Mouse (Mus musculus): ENCODE data around the gene Gpr107. TPM values are rescaled to one million over a fixed set of nuclear protein-coding genes. Genes with fewer than 3 reads are reported as not detected.

Gpr107 gene
- total and polyA plus RNA-seq, 2 experiments = 8.3 to 10.0 TPM

DNA sequence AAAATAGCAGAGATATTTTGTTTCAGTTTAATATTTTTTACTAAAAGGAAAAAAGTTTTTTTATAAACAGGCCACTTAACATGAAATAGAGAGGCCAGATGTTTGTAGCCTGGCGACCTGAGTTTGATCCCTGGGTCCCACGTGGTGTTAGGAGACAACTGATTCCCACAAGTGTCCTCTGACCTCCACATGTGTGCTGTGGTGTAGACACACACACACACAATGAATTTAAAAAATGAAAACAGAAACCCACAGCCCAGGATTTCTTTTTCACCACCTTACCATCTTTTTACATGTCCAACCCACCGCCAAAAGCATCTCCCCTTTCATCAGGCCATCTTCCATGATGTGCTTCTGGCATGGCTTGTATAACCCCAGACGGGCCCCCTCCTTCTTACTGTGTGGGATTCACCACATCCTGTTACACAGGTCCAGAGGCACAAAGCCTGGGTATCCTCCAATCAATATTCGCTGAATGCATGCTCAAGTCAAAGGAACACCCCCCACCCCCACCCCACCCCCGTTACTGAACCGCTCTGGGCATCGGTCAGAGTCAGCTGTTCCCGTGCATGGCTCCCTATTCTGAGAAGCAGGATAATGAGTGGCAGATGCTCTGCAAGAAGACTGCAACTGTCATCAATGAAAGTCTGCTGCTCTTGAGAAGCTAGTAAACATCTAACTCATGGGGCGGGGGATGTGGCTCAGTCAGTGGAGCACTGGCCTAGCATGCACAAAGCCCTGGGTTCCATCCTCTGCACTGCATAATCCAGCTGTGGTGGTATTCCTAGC is 36.0 kb upstream of the Gpr107 start:
- Histone ChIP-seq H3K36me3 (ENCODE audit: control insufficient read depth, insufficient read depth, low read length) (no peaks in the 10 kb centered on the region), H3K27ac (replicated peaks; ENCODE audit: insufficient read depth, low read depth, low read length) (no peak overlapping the region), H3K9ac (ENCODE audit: low read depth, low read length) (no peak overlapping the region), H3K4me3 (ENCODE audit: insufficient read depth, low read depth, low read length) (no peak overlapping the region), H3K79me2 (ENCODE audit: control insufficient read depth, insufficient read depth, low read length) (peaks cover 29% of the 10 kb centered on the region; the same call in 1 of the 2 replicates), H3K27me3 (ENCODE audit: control insufficient read depth, insufficient read depth, low read length) (no peaks in the 10 kb centered on the region), H3K4me1 (ENCODE audit: control insufficient read depth, insufficient read depth, low read length) (no peaks in the 10 kb centered on the region; the same call in 1 of the 2 replicates)
- TF ChIP-seq CTCF (IDR thresholded peaks at IDR 0.05; ENCODE audit: low read depth, low read length) (no peak), POLR2A (IDR thresholded peaks at IDR 0.05; ENCODE audit: extremely low read depth, insufficient read depth, low read length) (no peak)
- WGBS = 77% methylated on average over 10 of the region's 10 CpGs
- DNase-seq (ENCODE audit: extremely low read depth, low read depth, low spot score) = no peak

DNA sequence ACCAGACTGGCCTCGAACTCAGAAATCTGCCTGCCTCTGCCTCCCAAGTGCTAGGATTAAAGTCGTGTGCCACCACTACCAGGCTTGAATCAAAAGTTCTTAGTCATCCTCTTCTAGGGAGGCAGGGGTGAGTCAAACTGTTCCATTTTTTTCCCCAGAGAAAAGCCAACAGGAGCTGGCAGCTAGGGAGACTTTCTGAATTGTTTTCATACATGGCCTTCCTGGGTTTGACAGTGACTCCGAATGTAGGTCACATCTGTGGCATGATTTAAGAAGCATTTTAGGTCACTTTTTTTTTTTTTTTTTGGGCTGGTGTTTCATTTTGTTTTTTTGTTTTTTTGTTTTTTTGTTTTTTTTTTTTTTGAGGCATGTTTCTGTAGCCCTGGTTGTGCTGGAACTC is 33.9 kb upstream of the Gpr107 start:
- Histone ChIP-seq H3K36me3 (ENCODE audit: control insufficient read depth, insufficient read depth, low read length) (no peaks in the 10 kb centered on the region), H3K27ac (replicated peaks; ENCODE audit: insufficient read depth, low read depth, low read length) (no peak overlapping the region), H3K9ac (ENCODE audit: low read depth, low read length) (no peak overlapping the region), H3K27me3 (ENCODE audit: control insufficient read depth, insufficient read depth, low read length) (no peaks in the 10 kb centered on the region), H3K79me2 (ENCODE audit: control insufficient read depth, insufficient read depth, low read length) (peaks cover 25% of the 10 kb centered on the region; the same call in 1 of the 2 replicates), H3K4me1 (ENCODE audit: control insufficient read depth, insufficient read depth, low read length) (peaks cover 8% of the 10 kb centered on the region), H3K4me3 (ENCODE audit: insufficient read depth, low read depth, low read length) (no peak overlapping the region)
- TF ChIP-seq POLR2A (IDR thresholded peaks at IDR 0.05; ENCODE audit: extremely low read depth, insufficient read depth, low read length) = no peak
- TF ChIP-seq CTCF (IDR thresholded peaks at IDR 0.05; ENCODE audit: low read depth, low read length) = no peak
- DNase-seq (ENCODE audit: extremely low read depth, low read depth, low spot score) = no peak
- 83% methylated on average over 3 of the region's 3 CpGs for WGBS

DNA sequence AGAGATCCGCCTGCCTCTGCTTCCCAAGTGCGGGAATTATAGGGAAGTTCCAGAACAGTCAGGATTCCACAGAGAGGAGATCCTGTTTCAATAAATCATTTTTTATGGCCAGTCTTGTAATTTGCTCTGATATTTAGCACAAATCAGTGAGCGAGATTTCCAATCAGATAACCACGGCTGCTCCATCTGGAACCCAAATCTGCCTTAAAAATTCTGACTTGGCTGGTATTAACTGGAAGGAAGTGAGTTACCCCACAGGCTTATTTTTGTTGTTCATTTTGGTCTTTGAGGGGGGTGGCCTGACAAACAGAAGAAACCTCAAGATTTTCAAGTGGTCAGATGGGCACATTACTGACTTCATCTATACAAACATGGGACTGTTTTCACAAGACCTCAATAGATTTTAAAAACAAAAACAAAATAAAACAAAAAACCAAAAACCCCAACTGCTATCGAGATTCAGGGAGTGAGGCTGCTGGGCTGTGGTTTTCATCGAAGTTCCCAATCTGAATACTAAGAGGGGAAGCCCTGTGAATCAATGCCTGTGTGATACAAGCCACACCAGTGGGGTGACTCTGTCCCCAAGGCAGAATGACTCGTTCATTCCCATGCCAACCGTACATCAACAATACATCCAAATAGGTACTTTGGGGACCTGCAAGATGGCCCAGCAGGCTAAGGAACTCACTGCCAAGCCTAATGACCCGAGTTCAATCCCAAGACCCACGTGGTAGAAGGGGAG is 33.3 kb upstream of the Gpr107 start:
- TF ChIP-seq CTCF (IDR thresholded peaks at IDR 0.05; ENCODE audit: low read depth, low read length) = no peak
- TF ChIP-seq POLR2A (IDR thresholded peaks at IDR 0.05; ENCODE audit: extremely low read depth, insufficient read depth, low read length) = no peak
- WGBS = 93% methylated on average over 10 of the region's 10 CpGs
- Histone ChIP-seq H3K27me3 (ENCODE audit: control insufficient read depth, insufficient read depth, low read length) (no peaks in the 10 kb centered on the region), H3K36me3 (ENCODE audit: control insufficient read depth, insufficient read depth, low read length) (no peaks in the 10 kb centered on the region), H3K4me3 (ENCODE audit: insufficient read depth, low read depth, low read length) (no peak overlapping the region), H3K4me1 (ENCODE audit: control insufficient read depth, insufficient read depth, low read length) (peaks cover 9% of the 10 kb centered on the region), H3K27ac (replicated peaks; ENCODE audit: insufficient read depth, low read depth, low read length) (no peak overlapping the region), H3K9ac (ENCODE audit: low read depth, low read length) (no peak overlapping the region), H3K79me2 (ENCODE audit: control insufficient read depth, insufficient read depth, low read length) (peaks cover 25% of the 10 kb centered on the region; the same call in 1 of the 2 replicates)
- DNase-seq (ENCODE audit: extremely low read depth, low read depth, low spot score) = no peak

DNA sequence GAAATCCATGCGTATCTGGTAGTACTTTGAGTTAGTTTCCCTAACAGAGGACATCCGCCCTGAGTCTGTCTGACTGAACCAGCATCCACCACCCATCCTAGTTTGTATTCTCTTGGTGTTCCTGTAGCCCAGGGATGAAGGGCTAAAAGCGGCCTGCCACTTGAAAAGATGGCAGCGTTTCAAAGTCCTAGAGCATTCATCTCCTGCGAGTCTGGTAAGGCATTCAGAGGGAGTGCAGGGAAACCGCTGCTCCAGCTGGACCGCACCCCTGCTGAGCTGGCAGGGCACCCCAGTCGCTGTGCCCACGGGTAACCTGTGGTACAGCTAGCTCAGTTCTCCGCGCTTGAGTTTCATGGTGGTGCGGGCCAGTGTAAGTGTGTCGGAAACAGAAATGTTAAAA is 32.3 kb upstream of the Gpr107 start:
- DNase-seq (ENCODE audit: extremely low read depth, low read depth, low spot score) = no peak
- H3K27ac ChIP-seq (replicated peaks; ENCODE audit: insufficient read depth, low read depth, low read length) = no peak overlapping the region
- peaks cover 11% of the 10 kb centered on the region for H3K4me1 ChIP-seq (ENCODE audit: control insufficient read depth, insufficient read depth, low read length)
- 77% methylated on average over 13 of the region's 13 CpGs for WGBS
- no peaks in the 10 kb centered on the region for H3K36me3 ChIP-seq (ENCODE audit: control insufficient read depth, insufficient read depth, low read length)
- no peak overlapping the region for H3K4me3 ChIP-seq (ENCODE audit: insufficient read depth, low read depth, low read length)
- H3K79me2 ChIP-seq (ENCODE audit: control insufficient read depth, insufficient read depth, low read length) = peaks cover 21% of the 10 kb centered on the region; the same call in 1 of the 2 replicates
- H3K9ac ChIP-seq (ENCODE audit: low read depth, low read length) = no peak overlapping the region
- TF ChIP-seq POLR2A (IDR thresholded peaks at IDR 0.05; ENCODE audit: extremely low read depth, insufficient read depth, low read length) = no peak
- no peak for TF ChIP-seq CTCF (IDR thresholded peaks at IDR 0.05; ENCODE audit: low read depth, low read length)
- no peaks in the 10 kb centered on the region for H3K27me3 ChIP-seq (ENCODE audit: control insufficient read depth, insufficient read depth, low read length)

DNA sequence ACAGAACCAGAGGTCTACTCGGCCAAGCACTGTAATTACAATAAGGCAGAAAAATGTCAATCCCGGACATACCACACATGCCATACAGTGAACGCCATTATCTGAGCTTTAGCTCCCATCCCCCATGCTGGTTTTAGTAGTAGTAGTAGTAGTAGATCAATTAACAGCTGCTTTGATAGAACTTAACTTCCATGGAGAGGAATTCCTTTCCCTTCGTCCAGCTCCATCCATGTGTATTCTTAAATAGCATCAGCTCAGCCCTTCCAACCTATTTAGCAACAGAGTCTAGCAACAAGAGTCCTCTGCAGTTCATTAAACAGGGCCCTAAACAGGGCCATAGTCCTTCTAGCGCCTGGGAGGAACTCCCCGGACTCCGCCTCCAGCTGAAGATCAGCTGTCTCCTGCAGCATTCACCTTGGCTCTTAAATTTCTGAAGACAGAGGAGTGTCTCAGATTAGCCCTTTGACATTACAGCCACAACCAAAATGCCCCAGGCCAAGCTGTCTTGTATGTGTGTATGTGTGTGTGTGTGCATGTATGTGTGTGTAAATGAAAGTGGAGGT is 30.9 kb upstream of the Gpr107 start:
- no peak for TF ChIP-seq POLR2A (IDR thresholded peaks at IDR 0.05; ENCODE audit: extremely low read depth, insufficient read depth, low read length)
- peaks cover 21% of the 10 kb centered on the region; the same call in 1 of the 2 replicates for H3K79me2 ChIP-seq (ENCODE audit: control insufficient read depth, insufficient read depth, low read length)
- no peak overlapping the region for H3K27ac ChIP-seq (replicated peaks; ENCODE audit: insufficient read depth, low read depth, low read length)
- WGBS = 88% methylated on average over 7 of the region's 7 CpGs
- H3K4me1 ChIP-seq (ENCODE audit: control insufficient read depth, insufficient read depth, low read length) = peaks cover 15% of the 10 kb centered on the region
- H3K27me3 ChIP-seq (ENCODE audit: control insufficient read depth, insufficient read depth, low read length) = no peaks in the 10 kb centered on the region
- no peaks in the 10 kb centered on the region for H3K36me3 ChIP-seq (ENCODE audit: control insufficient read depth, insufficient read depth, low read length)
- no peak overlapping the region for H3K4me3 ChIP-seq (ENCODE audit: insufficient read depth, low read depth, low read length)
- no peak for DNase-seq (ENCODE audit: extremely low read depth, low read depth, low spot score)
- H3K9ac ChIP-seq (ENCODE audit: low read depth, low read length) = no peak overlapping the region

All from liver, adult 2 months (tissue).